Mouse (Mus musculus) cerebellum, adult 9-10 months (tissue): Measurements from ENCODE around the gene Ubb.
"Not testable (repeated sequence)": the region's sequence is repeated elsewhere in the genome, so short reads cannot be mapped to it uniquely, and the experiment has no call there.

Source experiments
- DNase-seq: peaks from one replicate; pipeline ENCODE4 v3.0.0; 2022

Gene Ubb

DNA sequence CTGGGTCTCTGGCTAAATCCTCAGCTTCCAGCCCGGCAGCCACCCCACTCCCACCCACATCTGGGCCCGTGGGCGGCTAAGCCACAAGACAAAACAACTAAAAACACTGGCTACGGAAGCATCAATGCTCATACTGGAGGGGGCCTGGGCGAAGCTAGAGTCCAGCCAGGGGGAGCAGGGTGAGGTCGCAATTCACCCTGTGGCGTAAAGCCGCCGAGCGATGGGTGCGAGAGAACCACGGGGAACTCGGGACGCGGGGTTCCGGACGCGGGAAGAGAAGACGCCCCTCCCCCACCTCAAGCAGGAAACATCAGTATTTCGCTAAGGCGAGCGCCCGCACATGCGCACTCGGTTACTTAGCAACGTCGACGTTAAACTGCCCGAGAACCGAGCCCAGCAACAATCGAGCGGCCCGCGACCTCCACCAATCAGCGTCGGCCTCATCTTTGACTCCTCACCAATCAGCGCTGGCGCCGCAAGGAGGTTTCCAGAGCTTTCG is at the start of gene Ubb:
TSS of gene Ubb (plus strand) at position 445 of the 499 bp plus-strand sequence.
- peak; percentile 99 for DNase-seq

DNA sequence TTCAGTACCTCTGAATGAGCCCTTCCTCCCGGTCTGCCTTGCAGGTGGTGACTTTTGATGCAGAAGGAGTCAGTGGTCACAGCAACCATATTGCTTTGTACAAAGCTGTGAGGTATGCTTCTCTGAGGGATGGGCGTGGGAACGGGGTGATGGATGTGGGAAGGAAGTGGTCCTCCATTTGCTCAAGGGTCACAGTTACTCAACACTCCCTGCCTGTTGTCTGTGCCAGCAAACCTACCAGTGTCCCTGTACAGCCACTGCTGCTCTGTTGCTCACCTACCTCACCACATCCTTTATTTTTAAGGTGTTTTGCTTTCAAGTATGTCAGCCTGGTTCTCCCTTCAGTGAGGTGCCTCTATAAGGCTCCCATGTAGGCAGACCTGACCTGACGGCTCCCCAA is 43.3 kb upstream of the Ubb start:
- no peak for DNase-seq

DNA sequence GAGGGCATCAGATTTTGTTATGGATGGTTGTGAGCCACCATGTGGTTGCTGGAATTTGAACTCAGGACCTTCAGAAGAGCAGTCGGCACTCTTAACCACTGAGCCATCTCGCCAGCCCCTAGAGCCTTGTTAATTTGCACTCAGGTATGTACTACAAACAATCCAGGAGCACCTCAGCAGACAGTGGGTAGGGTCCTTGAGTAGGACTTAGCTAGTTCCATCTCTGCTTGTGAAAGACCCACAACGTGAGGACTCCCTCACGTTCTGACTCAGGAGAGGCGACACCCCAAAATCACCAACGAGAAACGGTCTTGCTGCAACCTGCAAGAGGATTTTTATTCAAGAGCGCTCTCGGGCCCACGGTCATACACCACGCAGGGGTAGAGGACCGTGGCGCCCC is 42.6 kb upstream of the Ubb start:
- DNase-seq, result not testable (repeated sequence)

DNA sequence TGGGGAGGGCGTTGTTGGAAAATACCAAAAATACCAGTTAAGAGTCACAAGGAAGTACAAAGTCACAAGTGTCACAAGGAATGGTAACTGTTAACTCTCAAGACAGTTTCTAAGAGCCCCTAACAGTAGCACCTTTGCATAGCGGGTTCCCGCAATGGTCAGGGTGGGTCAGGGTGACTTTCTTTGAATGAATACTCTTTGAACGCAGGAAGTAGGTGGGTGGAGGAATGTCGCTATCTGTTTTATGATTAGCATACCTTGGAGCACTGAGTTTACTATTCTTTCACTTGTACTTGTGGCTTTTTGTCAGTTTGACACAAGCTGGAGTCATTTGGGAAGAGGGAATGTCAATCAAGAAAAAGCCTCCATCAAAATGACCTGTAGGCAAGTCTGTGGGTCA is 42.2 kb upstream of the Ubb start:
- DNase-seq, result not testable (repeated sequence)

DNA sequence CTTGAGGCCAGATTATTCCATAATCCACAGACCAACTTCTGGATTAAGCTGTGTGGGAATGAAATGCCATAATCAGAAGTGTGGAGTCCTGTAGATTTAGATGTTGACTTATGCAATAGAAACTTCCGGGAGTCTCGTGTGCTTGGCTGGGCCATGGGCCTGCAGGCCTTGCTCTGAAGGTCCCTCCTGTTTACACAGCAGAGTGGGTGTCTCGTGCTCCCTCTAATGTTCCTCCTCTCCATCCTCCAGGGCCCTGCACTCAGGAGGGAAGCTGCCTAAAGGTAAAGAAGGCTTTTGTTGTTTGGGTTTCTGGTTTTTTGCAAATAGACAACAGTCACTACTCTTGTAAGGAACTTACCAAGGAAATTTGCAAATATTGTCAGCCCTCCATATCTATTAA is 41.4 kb upstream of the Ubb start:
- no peak for DNase-seq

DNA sequence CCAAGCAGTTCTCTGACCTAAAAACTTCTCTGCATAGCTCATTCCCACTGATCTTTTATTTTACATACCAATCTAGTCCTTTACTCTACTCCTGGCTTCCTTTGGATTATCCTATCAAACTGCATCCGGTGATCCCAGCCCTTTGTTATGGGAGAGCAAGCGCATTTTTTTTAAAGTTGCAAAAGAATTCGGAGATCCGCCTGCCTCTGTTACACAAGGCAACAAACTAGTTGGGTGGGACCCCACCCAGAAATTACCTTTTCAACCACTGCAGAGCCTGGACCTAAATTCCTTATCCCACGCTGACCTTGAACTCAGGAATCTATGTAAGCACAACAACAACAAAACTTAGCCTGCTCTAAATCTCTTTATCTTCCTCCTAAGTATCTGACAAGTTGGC is 40.0 kb upstream of the Ubb start:
- DNase-seq, result no peak

DNA sequence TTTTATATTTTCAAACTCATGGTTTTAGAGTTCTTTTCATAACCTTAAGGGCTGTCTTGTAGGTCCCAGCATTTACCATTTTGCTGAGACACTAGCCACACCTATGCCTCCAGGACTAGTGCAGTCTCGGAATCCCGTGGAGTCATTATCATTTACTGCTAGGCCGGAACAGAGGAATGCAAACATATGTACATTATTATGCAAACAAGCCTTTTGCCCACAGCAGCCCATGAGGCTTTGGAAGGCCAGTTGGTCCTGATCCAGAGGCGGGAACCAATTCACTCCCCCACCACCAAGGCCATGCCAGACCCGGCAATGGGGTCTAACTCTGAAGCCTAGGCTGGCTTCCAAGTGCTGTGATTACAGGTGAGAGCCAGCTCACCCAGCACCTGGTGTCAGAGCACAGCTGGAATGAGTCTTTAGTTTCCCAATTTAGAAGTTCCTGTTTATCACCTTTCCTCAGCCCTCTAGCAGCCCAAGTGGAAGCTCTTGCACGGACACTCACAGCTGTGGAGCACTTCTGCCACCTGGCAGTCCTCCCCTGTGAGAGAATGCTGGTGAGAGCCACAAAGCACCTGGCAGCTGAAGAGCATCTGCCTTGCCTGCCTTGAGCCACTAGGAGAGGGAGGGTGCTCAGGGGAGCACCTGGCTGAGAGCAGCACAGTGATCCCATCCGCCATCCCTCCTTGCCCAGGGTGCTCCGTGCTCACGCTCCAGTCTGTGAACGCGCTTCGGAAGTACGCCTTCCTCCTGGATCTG is 39.3 kb upstream of the Ubb start:
- DNase-seq, result no peak

DNA sequence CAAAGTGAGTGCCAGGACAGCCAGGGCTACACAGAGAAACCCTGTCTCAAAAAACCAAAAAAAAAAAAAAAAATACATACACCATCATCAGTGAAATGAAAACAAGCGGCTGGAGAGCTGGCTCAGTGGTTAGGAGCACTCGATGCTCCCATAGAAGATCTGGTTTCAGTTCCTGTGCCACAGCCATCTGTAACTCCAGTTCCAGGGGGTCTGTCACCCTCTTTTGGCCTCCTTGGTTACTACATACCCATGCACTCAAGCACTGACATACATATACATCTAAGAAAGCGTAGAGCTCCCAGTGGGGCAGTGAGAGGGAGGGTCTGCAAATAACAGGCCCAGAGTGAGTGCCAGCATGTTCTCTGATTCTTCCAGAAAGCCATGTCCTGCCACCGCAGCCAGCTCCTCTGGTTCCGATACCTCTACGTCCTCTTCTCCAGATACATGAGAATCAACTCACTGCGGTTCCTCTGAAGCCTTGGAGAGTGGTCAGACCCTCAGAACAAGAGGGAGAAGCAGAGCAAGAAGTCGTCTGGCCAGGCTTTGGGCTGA is 38.4 kb upstream of the Ubb start:
- DNase-seq, result no peak

DNA sequence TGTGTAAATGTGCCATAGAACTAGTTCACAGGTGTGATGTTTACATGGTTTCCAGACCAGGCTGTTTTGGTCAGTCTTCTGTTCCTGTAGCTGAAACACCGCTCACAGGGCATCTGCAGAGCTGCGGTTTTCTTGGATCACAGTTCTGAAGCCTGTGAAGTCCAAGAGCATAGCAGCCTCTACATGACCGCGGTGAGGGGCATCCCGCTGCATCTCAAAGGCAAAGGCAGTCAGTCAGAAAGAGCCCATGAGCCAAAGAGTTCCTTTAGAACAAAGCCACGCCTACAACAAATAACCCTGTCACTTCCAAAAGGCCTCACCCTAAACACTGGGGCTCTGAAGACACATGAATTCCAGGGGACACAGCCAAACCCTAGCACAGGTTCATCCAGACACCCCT is 37.7 kb upstream of the Ubb start:
- no peak for DNase-seq

DNA sequence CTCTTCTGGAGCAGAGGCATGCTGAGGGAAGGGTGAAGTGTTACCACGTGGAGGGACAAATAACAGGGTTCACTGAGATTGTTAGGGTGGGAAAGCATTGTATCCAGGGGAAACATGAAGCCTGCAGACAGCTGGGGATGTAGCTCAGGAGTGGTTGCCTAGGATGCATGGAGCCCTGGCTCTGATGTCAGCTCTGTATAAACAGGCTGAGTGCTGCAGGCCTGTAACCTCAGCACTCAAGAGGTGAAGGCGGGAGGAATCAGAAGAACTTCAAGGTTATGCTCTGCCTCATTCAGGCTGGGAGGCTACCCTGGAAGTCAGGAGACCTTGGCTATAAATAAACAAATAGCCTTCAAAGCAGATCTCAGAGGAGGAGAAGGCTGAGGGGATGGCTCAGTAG is 32.0 kb upstream of the Ubb start:
- no peak for DNase-seq

DNA sequence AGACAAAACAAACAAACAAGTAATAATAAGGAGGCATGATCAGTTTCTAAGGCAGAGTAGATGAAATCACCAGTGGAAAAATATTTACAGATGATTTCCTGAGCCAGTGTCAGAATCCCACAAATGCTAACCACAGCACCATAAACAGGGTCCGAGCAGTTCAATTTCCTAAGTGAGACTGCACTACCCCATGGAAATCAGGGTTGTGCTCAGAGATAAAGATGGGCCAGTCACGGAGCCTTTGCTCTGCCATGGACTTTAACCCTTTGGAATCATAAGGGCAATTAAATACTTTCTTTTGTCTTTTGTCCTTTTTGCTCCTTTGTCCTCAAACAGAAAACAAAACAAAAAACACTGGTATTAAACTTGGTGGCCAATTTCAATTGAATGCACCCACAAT is 28.7 kb upstream of the Ubb start:
- DNase-seq, result no peak

DNA sequence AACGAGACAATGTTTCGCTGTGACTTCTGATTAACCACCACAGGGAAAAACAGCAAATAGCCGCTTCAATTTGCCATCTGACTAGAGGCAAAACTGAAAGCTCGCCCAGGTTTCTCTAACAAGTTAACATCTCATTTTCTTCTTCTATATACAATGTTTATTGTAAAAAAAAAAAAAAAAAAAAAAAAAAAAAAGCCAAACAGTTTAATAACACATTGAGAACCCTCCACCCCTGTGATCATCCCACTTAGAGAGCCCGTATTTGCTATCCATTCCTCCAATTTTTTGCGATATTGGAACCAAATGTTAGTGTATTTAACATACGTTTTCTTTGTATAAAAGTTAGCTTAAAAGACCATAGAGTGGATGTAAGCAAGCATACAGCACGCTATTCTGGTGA is 13.9 kb upstream of the Ubb start:
- peak; percentile 9 for DNase-seq

DNA sequence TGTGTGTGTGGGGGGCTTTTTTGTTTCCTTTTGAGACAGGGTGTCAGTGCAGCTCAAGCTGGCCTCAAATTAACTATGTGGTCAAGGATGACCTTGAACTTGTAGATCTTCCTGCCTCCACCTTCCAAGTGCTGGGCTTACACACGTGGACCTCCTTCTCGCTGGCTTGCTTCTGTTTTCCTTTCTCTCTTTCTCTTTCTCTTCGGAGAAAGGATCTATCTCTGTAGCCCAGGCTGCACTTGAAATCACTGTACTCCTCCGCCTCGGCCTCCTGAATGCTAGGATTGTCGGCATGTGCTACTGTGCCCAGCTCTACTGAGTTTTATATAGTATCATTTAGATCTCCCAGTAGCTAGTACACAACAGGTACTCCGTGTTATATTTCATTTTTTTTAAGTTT is 13.4 kb upstream of the Ubb start:
- no peak for DNase-seq

DNA sequence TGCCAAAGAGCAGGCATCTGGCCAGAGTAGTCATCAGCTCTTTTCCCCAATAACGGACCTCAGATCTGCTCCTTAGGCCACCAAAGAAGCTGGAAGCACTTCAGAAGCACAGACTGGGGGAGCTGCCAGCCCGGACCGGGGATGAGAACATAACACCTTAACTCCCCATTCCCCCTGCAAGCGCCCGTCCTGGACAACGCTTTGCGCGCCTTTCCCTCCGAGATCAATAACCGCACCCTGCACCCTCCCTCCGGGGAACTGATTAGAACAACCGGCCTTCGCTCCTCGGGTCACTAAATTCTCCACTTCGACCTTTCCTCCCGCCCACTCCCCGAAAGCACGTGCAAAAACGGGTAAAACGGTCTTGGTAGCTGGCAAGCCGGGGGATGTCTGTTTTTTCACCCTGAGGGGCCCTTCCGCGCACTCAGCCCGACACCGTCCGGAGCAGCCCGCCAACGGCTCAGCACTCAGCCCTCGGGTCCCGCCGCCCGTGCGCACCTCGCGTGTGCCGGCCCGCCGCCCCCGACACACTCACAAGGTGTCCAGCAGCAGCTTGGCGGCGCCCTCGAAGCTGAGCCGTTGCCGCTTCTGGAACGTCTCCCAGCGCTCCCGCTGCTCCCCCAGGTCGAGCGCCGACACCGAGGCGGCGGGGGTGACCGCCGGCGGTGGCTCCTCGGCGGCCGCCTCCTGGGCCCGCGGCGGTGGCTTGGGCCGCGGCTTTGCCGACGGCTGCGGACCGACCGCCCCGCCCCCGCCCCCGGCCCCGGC is 12.5 kb upstream of the Ubb start:
- no peak for DNase-seq

DNA sequence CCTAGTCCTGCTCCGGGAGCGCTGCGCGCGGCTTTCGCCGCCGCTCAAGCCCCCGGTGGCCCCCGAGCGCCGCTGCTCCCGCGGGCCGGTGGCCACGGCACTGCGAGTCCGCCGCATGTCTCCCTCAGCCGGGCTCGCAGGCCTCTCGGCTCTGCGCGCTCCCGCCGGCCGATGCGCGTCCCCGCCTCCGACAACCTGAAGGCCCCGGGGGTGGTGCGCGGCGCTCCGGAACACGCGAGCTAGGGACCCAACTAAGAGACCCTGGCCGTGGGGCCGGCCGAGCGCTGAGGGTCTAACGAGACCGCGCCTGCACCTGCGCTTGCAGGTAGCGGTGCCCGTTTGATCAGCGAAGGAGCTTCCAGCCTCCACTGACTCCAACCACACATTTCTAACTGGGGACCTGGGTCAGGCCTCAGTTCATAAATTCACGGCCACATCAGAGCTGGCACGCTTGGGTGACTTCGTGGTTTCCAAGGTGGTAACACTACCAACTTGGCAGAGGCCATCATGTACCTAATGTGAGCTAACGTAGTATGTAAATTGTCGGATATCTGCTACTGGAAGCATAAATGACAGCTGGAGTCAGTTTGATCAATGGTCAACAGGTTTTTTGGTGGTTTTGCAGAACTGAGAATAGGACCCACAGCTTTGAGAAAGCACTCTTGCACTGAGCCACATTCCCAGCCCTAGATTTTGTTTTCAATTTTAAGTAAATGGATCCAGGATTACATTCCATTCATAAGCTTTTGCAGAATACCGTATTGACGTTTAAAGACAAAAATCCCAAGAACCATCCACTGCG is 11.7 kb upstream of the Ubb start, which contains the start of gene Cenpv:
TSS of gene Cenpv (minus strand) at position 173 of the 802 bp plus-strand sequence.
- DNase-seq, result peak; percentile 83

DNA sequence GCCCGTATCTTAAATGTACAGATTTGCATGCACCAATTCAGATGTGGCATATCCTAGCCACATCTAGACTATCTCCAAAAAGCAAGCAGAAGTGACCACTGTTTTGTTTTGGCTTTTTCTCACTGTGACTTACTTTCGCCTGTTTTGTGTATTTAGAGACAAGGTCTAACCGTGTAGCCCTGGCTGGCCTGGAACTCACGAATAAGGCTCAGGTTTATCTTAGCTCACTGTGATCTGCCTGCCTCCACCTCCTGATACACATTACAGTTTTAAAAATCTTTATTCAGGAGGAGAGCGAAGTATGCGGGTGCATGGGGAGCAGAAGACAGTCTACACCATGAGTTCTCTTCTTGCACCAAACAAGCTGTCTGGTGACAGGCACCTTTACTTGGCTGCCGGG is 10.8 kb upstream of the Ubb start:
- no peak for DNase-seq

DNA sequence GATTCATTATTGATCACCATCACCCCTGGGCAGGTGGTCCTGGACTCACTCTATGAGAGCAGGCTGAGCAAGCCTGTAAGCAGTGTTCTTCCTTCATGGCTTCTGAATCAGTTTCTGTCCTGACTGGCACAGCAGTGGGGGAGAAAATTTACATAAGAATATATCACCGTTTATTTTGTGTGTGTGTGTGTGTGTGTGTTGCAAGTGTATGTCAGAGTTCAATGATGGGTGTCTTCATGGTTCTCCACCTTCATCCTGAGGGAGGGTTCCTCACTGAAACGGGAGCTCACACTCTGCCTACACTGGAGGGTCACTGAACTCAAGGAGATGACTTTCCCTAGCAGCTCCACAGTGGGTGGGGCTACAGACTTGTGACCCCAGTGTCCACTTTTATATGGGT is 10.0 kb upstream of the Ubb start:
- no peak for DNase-seq

DNA sequence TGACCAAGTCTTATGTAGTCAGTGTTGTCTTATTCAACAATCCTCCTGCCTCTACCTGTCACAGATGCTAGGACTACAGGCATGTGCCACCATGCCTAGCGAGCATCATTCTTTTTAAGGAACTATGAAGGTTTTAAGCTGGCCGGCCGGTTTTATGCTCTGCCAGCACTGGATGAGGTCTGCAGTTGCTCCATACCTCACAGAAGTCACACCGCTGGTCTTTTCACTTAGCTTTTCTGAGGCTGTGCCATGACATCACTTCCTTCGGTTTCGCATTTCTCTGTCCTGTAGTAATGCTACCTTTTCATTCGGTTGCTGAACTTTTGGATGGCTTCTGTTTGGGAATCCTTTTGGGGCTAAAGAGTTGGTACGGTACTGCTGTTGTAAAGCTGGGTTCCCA is 9.4 kb upstream of the Ubb start:
- no peak for DNase-seq

DNA sequence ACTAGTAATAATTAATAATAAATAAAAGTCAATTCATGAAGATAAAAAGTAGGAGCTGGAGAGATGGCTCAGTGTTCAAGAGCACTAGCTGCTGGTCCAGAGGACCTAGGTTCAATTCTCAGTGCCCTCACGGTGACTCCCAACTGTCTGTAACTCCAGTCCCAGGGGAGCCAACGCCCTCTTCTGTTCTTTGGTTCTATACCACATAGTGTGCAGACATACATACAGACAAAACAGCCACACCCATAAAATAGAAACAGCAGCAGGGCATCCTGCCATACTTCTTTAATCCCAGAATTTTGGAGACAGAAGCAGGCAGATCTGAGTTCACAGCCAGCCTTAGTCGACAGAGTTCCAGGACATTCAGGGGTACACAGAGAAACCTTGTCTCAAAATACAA is 7.0 kb upstream of the Ubb start:
- no peak for DNase-seq

DNA sequence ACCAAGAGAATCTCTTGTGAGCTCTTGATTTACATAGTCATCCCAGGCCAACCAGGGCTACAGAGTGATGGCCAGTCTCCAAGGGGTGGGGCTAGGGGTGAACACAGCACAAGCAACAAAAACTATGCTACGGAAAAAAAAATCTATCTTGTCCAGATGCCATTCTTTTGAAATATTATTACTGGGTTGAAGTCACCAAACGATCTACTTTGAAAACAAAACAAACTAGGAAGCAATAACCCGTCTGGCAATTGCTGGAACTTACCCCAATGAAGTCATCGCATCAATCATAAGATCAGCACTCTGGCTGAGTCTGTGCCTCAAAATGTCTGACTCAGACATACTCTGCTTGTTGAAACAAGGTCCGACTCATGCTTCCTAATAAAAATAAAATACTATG is 1.2 kb upstream of the Ubb start:
- DNase-seq, result peak; percentile 82

DNA sequence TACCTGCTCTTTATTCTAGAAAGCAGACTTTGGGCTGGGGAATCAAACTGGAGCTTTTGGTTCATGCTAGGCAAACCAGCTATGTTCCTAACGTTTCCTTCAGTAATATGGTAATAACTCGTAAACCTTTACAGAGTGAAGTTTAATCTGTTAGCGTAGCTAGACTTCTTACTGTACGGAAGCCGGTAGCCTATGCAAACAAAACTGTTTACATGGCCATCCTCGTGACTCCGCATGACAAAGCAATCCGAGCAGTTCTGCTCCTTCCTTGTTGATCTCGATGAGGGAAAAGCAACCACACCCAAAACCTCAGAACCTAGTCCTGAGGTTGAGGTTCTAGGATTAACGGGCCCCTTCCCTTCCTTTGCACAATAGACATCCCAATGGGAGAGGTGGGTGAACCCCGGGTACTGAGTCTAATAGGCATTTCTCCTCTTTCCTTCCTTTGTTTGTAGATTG is 715 bp upstream of the Ubb start:
- peak; percentile 70 for DNase-seq

DNA sequence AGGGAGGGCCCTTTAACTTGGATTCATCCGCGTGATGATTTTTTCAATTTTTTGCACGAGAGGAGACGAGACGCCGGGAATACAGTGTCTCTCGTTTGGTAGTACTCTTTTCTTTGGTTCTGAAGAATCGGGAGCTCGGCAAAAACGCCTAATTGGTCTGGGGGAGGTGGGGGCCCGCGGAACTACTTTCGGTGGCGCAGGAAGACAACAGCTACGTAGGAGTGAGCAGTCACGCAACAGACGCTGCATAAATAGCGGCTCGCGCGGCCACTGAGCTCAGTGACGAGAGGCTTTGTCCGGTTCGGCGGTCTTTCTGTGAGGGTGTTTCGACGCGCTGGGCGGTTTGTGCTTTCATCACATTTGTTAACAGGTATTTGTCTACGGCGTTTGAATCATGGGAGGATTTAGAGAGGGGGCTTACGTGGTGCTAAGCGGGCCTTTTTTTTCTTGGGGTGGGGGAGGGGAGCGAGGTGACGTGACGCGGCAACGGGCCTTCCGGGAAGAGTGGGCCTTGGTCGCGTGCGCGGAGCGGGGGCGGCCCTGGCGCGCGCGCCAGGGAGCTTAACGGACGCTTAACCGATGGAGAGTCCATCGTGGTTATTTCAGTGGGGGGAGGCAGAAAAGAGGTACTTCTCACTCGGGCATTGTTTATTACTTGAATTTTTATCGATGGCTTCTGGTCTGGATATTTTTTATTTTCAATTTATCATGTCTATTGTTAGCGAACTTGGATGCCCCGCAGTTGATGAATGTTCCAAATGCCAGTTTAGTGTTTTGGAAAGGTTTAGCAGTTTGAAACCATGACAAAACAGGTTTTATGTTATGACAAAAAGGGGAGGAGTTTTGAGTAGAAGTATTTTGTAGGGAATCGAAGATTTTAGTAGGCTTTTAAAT is 502 bp downstream of the Ubb start:
- peak; percentile 58 for DNase-seq
